Mouse (Mus musculus): Measurements from ENCODE around the gene Tsg101. TPM values are rescaled to one million over a fixed set of nuclear protein-coding genes. Genes with fewer than 3 reads are reported as not detected.
"Not testable (repeated sequence)": the region's sequence is repeated elsewhere in the genome, so short reads cannot be mapped to it uniquely, and the experiment has no call there.

Gene Tsg101
- polyA plus RNA-seq, 1 experiment from 2014 or later: 268 TPM

DNA sequence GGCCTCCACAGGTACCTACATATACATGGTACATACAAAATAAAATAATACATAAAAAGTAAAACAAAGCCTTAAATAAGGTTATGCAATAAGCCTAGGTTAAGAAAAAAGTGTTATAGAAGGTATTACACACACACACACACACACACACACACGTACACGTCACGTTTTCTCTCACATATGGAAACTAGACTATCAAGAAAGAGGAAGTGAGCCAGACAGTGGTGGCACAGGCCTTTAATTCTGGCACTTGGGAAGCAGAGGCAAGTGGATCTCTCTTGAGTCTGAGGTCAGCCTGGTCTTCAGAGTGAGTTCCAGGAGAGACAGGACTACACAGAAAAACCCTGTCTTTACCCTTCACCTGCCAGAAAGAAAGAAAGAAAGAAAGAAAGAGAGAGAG, 24.3 kb downstream of the Tsg101 start:
- ATAC-seq (ENCODE audit: insufficient number of reproducible peaks, low FRiP score, low TSS enrichment, low read depth) (no peak), DNase-seq (ENCODE audit: low spot score) (no peak)
- Histone ChIP-seq H3K36me3 (ENCODE audit: control insufficient read depth, insufficient read depth, low read length) (peaks cover 23% of the 10 kb centered on the region), H3K27ac (replicated peaks; ENCODE audit: low read depth, low read length) (no peak overlapping the region), H3K4me1 (ENCODE audit: control insufficient read depth, insufficient read depth, low read length) (no peaks in the 10 kb centered on the region), H3K9me3 (ENCODE audit: control insufficient read depth, low read length) (no peaks in the 10 kb centered on the region), H3K27me3 (ENCODE audit: control insufficient read depth, insufficient read depth, low read length) (no peaks in the 10 kb centered on the region), H3K4me2 (ENCODE audit: low read depth, severe bottlenecking) (no peak overlapping the region), H3K9ac (ENCODE audit: low read length) (no peak overlapping the region), H3K4me3 (ENCODE audit: low read depth, low read length) (no peak overlapping the region)
- 84% methylated on average over 3 of the region's 3 CpGs for WGBS

DNA sequence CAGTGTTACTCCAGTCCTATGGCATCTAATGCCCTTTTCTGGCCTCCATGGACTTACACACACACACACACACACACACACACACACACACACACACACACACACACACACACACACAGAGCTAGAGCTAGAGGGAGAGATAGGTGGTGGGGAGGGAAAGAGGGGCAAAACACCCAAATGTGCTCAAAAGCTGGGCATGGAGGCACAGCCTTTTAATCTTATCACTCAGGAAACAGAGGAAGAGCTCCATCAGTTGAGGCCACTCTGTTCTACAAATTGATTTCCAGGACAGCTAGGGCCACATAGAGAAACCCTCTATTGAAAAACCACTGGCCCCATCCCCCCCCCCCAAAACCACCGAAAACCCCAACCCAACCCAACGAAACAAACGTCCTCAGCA, 36.5 kb downstream of the Tsg101 start:
- peaks cover 13% of the 10 kb centered on the region for H3K36me3 ChIP-seq (ENCODE audit: control insufficient read depth, insufficient read depth, low read length)
- H3K9me3 ChIP-seq (ENCODE audit: control insufficient read depth, low read length): no peaks in the 10 kb centered on the region
- DNase-seq (ENCODE audit: low spot score) (no peak), ATAC-seq (ENCODE audit: insufficient number of reproducible peaks, low FRiP score, low TSS enrichment, low read depth) (no peak)
- no peak overlapping the region for H3K9ac ChIP-seq (ENCODE audit: low read length)
- no peaks in the 10 kb centered on the region for H3K27me3 ChIP-seq (ENCODE audit: control insufficient read depth, insufficient read depth, low read length)
- H3K27ac ChIP-seq (replicated peaks; ENCODE audit: low read depth, low read length): no peak overlapping the region
- no peak overlapping the region for H3K4me2 ChIP-seq (ENCODE audit: low read depth, severe bottlenecking)
- H3K4me3 ChIP-seq (ENCODE audit: low read depth, low read length): no peak overlapping the region
- no peaks in the 10 kb centered on the region for H3K4me1 ChIP-seq (ENCODE audit: control insufficient read depth, insufficient read depth, low read length)
- 75% methylated on average over 3 of the region's 3 CpGs for WGBS

DNA sequence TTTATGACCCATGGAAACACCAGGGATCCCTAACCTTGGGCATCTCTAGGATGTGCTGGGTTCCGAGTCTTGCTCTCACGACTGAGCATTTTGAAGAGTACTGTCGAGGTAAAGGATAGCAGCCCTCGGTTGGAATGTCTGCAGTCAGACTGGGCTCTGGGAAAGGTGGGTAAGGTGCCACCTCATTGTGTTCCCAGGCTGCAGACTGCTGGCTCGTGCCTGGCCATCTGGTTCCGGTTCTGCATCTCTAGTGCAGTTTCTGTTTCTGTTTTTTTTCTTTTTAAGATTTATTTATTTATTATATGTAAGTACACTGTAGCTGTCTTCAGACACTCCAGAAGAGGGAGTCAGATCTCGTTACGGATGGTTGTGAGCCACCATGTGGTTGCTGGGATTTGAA, 37.8 kb downstream of the Tsg101 start:
- not testable (repeated sequence) for ATAC-seq (ENCODE audit: insufficient number of reproducible peaks, low FRiP score, low TSS enrichment, low read depth); H3K4me3 ChIP-seq (ENCODE audit: low read depth, low read length); H3K27ac ChIP-seq (replicated peaks; ENCODE audit: low read depth, low read length); H3K9me3 ChIP-seq (ENCODE audit: control insufficient read depth, low read length); H3K27me3 ChIP-seq (ENCODE audit: control insufficient read depth, insufficient read depth, low read length); H3K4me1 ChIP-seq (ENCODE audit: control insufficient read depth, insufficient read depth, low read length); H3K9ac ChIP-seq (ENCODE audit: low read length); H3K4me2 ChIP-seq (ENCODE audit: low read depth, severe bottlenecking); DNase-seq (ENCODE audit: low spot score); H3K36me3 ChIP-seq (ENCODE audit: control insufficient read depth, insufficient read depth, low read length)
- 85% methylated on average over 6 of the region's 8 CpGs for WGBS

DNA sequence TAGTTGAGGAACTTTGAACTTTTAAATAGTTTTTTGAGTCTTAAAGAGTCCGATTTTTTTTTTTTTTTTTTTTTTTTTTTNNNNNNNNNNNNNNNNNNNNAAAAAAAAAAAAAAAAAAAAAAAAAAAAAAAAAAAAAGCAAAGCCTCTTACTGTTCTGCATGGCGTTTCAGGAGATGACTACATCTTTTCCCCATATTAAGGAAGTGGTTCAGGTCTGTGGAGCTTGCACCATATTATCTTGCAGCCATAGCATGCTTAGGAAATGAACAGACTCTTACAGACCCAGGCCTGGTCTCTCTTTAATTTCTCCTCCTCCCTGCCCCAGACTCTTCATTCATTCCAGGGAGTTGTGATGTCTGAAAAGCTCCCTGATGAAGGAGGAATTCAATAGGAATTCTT, 38.8 kb downstream of the Tsg101 start:
- DNase-seq (ENCODE audit: low spot score): no peak
- ATAC-seq (ENCODE audit: insufficient number of reproducible peaks, low FRiP score, low TSS enrichment, low read depth): no peak
- WGBS: 90% methylated on average over 2 of the region's 2 CpGs
- Histone ChIP-seq H3K9me3 (ENCODE audit: control insufficient read depth, low read length) (no peaks in the 10 kb centered on the region), H3K9ac (ENCODE audit: low read length) (no peak overlapping the region), H3K36me3 (ENCODE audit: control insufficient read depth, insufficient read depth, low read length) (no peaks in the 10 kb centered on the region; the same call in 1 of the 2 replicates), H3K27me3 (ENCODE audit: control insufficient read depth, insufficient read depth, low read length) (no peaks in the 10 kb centered on the region), H3K4me3 (ENCODE audit: low read depth, low read length) (no peak overlapping the region), H3K4me1 (ENCODE audit: control insufficient read depth, insufficient read depth, low read length) (no peaks in the 10 kb centered on the region), H3K27ac (replicated peaks; ENCODE audit: low read depth, low read length) (no peak overlapping the region), H3K4me2 (ENCODE audit: low read depth, severe bottlenecking) (no peak overlapping the region)

GRCm38 (mm10) chr7:46879851-46880250, 39.9 kb downstream of the Tsg101 start:
- H3K27ac ChIP-seq (replicated peaks; ENCODE audit: low read depth, low read length): no peak overlapping the region
- H3K4me1 ChIP-seq (ENCODE audit: control insufficient read depth, insufficient read depth, low read length): no peaks in the 10 kb centered on the region
- H3K9me3 ChIP-seq (ENCODE audit: control insufficient read depth, low read length): no peaks in the 10 kb centered on the region
- DNase-seq (ENCODE audit: low spot score) (no peak), ATAC-seq (ENCODE audit: insufficient number of reproducible peaks, low FRiP score, low TSS enrichment, low read depth) (no peak)
- no peaks in the 10 kb centered on the region; the same call in 1 of the 2 replicates for H3K36me3 ChIP-seq (ENCODE audit: control insufficient read depth, insufficient read depth, low read length)
- H3K4me2 ChIP-seq (ENCODE audit: low read depth, severe bottlenecking): no peak overlapping the region
- WGBS: 97% methylated on average over 5 of the region's 5 CpGs
- no peak overlapping the region for H3K9ac ChIP-seq (ENCODE audit: low read length)
- H3K4me3 ChIP-seq (ENCODE audit: low read depth, low read length): no peak overlapping the region
- no peaks in the 10 kb centered on the region for H3K27me3 ChIP-seq (ENCODE audit: control insufficient read depth, insufficient read depth, low read length)

- Histone ChIP-seq H3K36me3 (ENCODE audit: control insufficient read depth, insufficient read depth, low read length) (no peaks in the 10 kb centered on the region), H3K27ac (replicated peaks; ENCODE audit: low read depth, low read length) (no peak overlapping the region), H3K4me1 (ENCODE audit: control insufficient read depth, insufficient read depth, low read length) (no peaks in the 10 kb centered on the region), H3K9me3 (ENCODE audit: control insufficient read depth, low read length) (no peaks in the 10 kb centered on the region), H3K4me2 (ENCODE audit: low read depth, severe bottlenecking) (no peak overlapping the region), H3K4me3 (ENCODE audit: low read depth, low read length) (no peak overlapping the region), H3K27me3 (ENCODE audit: control insufficient read depth, insufficient read depth, low read length) (no peaks in the 10 kb centered on the region), H3K9ac (ENCODE audit: low read length) (no peak overlapping the region)
- 77% methylated on average over 6 of the region's 6 CpGs for WGBS
- ATAC-seq (ENCODE audit: insufficient number of reproducible peaks, low FRiP score, low TSS enrichment, low read depth): no peak
- no peak for DNase-seq (ENCODE audit: low spot score)
These were observed 42.5 kb downstream of the Tsg101 start for GRCm38 (mm10) chr7:46877255-46877654.

- Histone ChIP-seq H3K9me3 (ENCODE audit: control insufficient read depth, low read length) (no peaks in the 10 kb centered on the region), H3K9ac (ENCODE audit: low read length) (no peak overlapping the region), H3K4me1 (ENCODE audit: control insufficient read depth, insufficient read depth, low read length) (no peaks in the 10 kb centered on the region), H3K27ac (replicated peaks; ENCODE audit: low read depth, low read length) (no peak overlapping the region), H3K4me3 (ENCODE audit: low read depth, low read length) (no peak overlapping the region), H3K27me3 (ENCODE audit: control insufficient read depth, insufficient read depth, low read length) (no peaks in the 10 kb centered on the region), H3K4me2 (ENCODE audit: low read depth, severe bottlenecking) (no peak overlapping the region), H3K36me3 (ENCODE audit: control insufficient read depth, insufficient read depth, low read length) (no peaks in the 10 kb centered on the region)
- ATAC-seq (ENCODE audit: insufficient number of reproducible peaks, low FRiP score, low TSS enrichment, low read depth): no peak
- WGBS: 60% methylated on average over 4 of the region's 4 CpGs
- DNase-seq (ENCODE audit: low spot score): no peak
These were observed 42.9 kb downstream of the Tsg101 start for GRCm38 (mm10) chr7:46876841-46877240.

DNA sequence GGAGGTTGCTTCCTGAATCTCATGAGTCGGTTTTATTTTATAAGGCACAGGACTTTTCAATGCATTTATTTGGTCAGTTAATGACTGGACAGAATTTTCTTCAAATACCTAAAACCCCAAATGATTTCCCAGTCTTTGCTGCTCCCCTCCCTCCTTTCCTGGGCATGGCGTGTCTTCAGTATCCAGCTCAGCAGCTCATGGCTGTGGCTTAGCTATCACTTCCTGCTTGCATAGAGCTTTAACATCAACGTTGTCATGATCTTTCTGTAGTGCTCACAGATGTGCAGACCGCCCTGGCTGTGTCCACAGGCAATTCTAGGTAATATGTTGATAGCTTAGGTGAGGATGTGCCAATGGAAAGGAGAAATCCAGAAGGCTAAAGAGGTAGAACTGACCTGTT, 47.8 kb downstream of the Tsg101 start:
- WGBS: 81% methylated on average over 4 of the region's 4 CpGs
- H3K36me3 ChIP-seq (ENCODE audit: control insufficient read depth, insufficient read depth, low read length): no peaks in the 10 kb centered on the region
- no peak for ATAC-seq (ENCODE audit: insufficient number of reproducible peaks, low FRiP score, low TSS enrichment, low read depth)

DNA sequence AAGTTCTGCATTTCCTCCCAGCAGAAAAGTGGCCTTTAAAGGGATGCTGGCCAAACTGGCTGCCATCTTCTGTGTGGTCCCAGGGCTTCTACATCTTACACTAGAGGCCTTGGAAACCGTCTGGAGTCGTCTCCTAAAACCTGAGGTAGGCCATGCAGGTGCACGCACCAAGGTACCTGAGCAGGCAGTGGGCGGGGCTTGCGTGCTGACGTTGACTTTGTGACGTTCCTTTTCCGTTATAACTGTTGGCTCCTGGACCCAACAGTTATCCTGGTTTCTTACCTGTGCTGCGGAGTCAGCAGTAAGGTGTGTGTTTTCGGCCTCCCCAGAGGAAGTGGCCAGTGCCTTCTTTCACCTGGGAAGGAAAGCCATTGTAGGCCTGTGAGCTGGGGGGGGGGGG, 58.8 kb downstream of the Tsg101 start, which contains the start of gene Ldhc:
Ldhc (plus strand) TSS at position 208 of the 400 bp plus-strand sequence.
- no peak for DNase-seq (ENCODE audit: low spot score)
- ATAC-seq (ENCODE audit: insufficient number of reproducible peaks, low FRiP score, low TSS enrichment, low read depth): no peak
- peaks cover under 1% of the 10 kb centered on the region for H3K36me3 ChIP-seq (ENCODE audit: control insufficient read depth, insufficient read depth, low read length)
- WGBS: 45% methylated on average over 10 of the region's 10 CpGs
- H3K9me3 ChIP-seq (ENCODE audit: control insufficient read depth, low read length): no peaks in the 10 kb centered on the region
- no peak within 1 kb of the TSS for H3K9ac ChIP-seq (ENCODE audit: low read length)
- no peaks in the 10 kb centered on the region for H3K4me1 ChIP-seq (ENCODE audit: control insufficient read depth, insufficient read depth, low read length)
- no peak within 1 kb of the TSS for H3K4me3 ChIP-seq (ENCODE audit: low read depth, low read length)
- H3K4me2 ChIP-seq (ENCODE audit: low read depth, severe bottlenecking): no peak within 1 kb of the TSS
- H3K27ac ChIP-seq (replicated peaks; ENCODE audit: low read depth, low read length): no peak within 1 kb of the TSS
- H3K27me3 ChIP-seq (ENCODE audit: control insufficient read depth, insufficient read depth, low read length): no peaks in the 10 kb centered on the region

More for the DNA sequence above, 47.8 kb downstream of the Tsg101 start:
- H3K4me3 ChIP-seq (ENCODE audit: low read depth, low read length): no peak overlapping the region
- no peak overlapping the region for H3K4me2 ChIP-seq (ENCODE audit: low read depth, severe bottlenecking)
- no peak for DNase-seq (ENCODE audit: low spot score)
- H3K27ac ChIP-seq (replicated peaks; ENCODE audit: low read depth, low read length): no peak overlapping the region
- no peak overlapping the region for H3K9ac ChIP-seq (ENCODE audit: low read length)
- H3K9me3 ChIP-seq (ENCODE audit: control insufficient read depth, low read length): no peaks in the 10 kb centered on the region
- H3K4me1 ChIP-seq (ENCODE audit: control insufficient read depth, insufficient read depth, low read length): no peaks in the 10 kb centered on the region
- no peaks in the 10 kb centered on the region for H3K27me3 ChIP-seq (ENCODE audit: control insufficient read depth, insufficient read depth, low read length)

Data from limb, embryonic 11.5 days (tissue).